Mouse (Mus musculus): ENCODE results near the gene Ltbp3. TPM values are rescaled to one million over a fixed set of nuclear protein-coding genes. Genes with fewer than 3 reads are reported as not detected.

Ltbp3 gene
- polyA plus RNA-seq, 1 experiment from 2014 or later: 8.2 TPM

GRCm38 (mm10) chr19:5725767-5726515 lies 14.8 kb upstream of the Ltbp3 start, which contains the start of gene Ehbp1l1:
Ehbp1l1 (minus strand) TSS chr19:5726317.
- H3K9ac ChIP-seq: peak within 1 kb of the TSS; percentile 13; the same call in 1 of the 2 replicates
- no peak within 1 kb of the TSS for H3K27ac ChIP-seq
- H3K27me3 ChIP-seq (replicated peaks): no peaks in the 10 kb centered on the region
- H3K4me1 ChIP-seq: peaks cover 54% of the 10 kb centered on the region
- H3K36me3 ChIP-seq (replicated peaks): peaks cover 10% of the 10 kb centered on the region
- no peaks in the 10 kb centered on the region for H3K9me3 ChIP-seq
- no peak for ATAC-seq (replicated peaks)
- peak within 1 kb of the TSS; percentile 97 for H3K4me2 ChIP-seq
- peak within 1 kb of the TSS; percentile 72 for H3K4me3 ChIP-seq
- 12% methylated on average over 49 of the region's 49 CpGs for WGBS

DNA sequence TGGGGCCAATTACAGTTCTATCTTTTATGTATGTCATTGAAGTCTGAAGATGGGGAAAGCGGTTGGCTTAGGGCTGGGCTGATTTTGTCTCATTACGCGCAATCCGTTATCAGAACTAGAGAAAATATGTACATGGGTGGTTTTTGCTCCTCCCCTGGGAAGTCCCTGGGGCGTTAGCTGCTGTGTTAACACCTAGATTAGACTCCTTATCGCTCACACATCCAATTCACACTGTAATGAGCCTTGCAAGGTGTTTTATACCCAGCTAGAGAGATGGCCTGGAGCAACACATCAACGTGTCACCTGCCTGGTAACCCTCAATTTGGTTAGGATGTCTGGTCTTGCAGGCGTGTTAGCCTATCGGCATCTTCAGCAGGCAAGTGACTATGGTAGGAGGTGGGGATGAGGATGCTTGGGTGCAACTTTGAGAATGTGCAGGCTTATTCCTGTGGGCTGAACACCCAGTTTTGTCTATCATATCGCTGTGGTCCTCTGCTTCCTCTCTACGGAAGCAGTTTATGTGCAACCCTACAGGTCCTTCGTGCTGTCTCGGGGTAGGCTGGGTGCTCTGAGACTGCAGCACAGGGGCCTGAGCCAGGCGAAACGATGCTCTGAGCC lies 13.6 kb upstream of the Ltbp3 start:
- Histone ChIP-seq H3K4me2 (peak overlapping the region; percentile 97), H3K4me1 (peaks cover 61% of the 10 kb centered on the region), H3K36me3 (replicated peaks) (0 out of 2 replicates have a peak, but pooled peaks cover 4% of the 10 kb centered on the region), H3K9ac (peak overlapping the region; percentile 93), H3K27me3 (replicated peaks) (no peaks in the 10 kb centered on the region), H3K27ac (peak overlapping the region; percentile 93; the same call in 1 of the 2 replicates), H3K9me3 (no peaks in the 10 kb centered on the region), H3K4me3 (peak overlapping the region; percentile 72)
- 79% methylated on average over 15 of the region's 15 CpGs for WGBS
- no peak for ATAC-seq (replicated peaks)

DNA sequence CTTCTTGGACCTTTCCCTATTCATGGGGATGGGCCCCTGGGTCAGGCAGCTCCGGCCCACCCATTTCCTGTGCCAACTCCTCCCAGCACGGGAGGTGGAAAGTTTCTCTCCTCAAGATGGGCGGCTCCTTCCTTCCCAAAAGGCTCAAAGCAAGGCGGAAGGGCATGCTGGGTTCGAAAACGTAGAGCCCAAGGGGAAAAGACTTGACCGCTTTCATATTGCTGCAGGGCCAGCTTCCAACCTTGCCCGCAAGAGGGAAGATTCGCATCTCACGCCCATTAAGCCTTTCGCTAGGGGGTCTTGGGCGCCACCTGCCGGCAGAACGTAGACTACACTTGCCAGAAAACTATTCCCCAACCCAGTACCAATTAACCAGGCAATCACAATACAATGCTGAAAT lies 13.0 kb upstream of the Ltbp3 start:
- peak overlapping the region; percentile 72 for H3K4me3 ChIP-seq
- ATAC-seq (replicated peaks): no peak
- H3K36me3 ChIP-seq (replicated peaks): no peaks in the 10 kb centered on the region
- peak overlapping the region; percentile 97 for H3K4me2 ChIP-seq
- H3K27ac ChIP-seq: peak overlapping the region; percentile 93; the same call in 1 of the 2 replicates
- WGBS: 4% methylated on average over 14 of the region's 14 CpGs
- peak overlapping the region; percentile 93 for H3K9ac ChIP-seq
- H3K4me1 ChIP-seq: peaks cover 62% of the 10 kb centered on the region
- no peaks in the 10 kb centered on the region for H3K9me3 ChIP-seq
- H3K27me3 ChIP-seq (replicated peaks): no peaks in the 10 kb centered on the region

DNA sequence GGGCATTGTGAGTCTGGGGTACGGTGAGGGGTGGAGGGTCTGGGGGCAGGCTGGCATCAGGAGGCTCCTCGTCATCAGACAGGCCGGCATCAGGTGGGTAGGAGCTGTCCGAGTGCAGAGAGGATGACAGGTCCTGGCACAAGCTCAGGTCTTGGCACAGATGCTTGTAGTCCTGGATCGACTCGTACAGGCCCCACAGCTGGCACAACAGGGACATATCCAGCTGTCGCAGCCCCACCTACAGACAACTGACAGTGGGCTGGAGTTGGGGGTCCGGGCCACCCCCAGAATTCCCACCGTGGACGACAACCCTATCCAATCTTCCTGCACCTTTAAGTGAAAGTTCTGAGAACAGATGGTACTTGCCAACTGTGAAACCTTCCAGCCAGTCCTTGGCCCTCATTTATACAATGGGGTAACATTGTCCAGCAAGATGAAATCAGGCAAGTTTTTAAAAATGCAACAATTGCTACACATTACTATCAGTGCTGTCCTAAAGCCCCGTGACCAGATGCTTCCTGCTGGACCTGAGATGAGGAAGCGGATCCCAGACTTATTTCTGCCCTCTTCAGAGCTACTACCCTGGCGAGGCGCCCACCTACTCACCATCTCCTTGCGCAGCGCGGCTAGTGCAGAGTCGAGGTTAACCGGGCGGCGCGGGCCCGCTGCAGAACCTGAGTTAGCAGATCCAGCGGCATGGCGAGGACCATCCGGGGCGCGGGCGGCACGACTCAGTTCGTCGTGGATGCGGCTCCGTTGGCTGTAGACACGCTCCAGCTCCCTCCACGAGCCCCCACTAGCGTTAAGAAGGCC lies 11.9 kb upstream of the Ltbp3 start:
- Histone ChIP-seq H3K27ac (peak overlapping the region; percentile 93), H3K36me3 (replicated peaks) (no peaks in the 10 kb centered on the region), H3K9ac (peak overlapping the region; percentile 93), H3K4me2 (peak overlapping the region; percentile 97), H3K9me3 (no peaks in the 10 kb centered on the region), H3K4me1 (peaks cover 62% of the 10 kb centered on the region), H3K4me3 (peak overlapping the region; percentile 72), H3K27me3 (replicated peaks) (no peaks in the 10 kb centered on the region)
- peak; percentile 53 for ATAC-seq (replicated peaks)
- WGBS: 7% methylated on average over 37 of the region's 37 CpGs

DNA sequence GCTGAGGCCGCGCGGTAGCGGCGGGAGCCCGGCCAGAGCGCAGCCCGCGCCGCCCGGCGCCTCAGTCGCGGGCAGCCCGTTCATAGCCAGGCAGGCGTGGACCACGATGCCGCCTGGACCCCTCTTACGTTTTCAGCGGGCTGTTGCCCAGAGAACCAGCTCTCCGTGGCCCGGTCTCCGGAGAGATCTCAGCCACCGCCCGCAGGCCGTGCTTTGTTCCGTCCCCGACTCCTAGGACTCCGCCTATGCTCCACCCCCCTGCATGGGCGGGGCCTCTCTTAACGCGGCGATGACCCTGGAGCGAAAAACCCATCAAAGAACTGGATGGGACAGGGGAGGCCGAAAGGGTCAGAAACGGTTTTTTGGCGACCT lies 11.3 kb upstream of the Ltbp3 start, which contains the start of gene Fam89b:
Fam89b (minus strand) TSS at position 210 of the 372 bp plus-strand sequence.
- no peaks in the 10 kb centered on the region for H3K36me3 ChIP-seq (replicated peaks)
- peak within 1 kb of the TSS; percentile 97 for H3K4me2 ChIP-seq
- no peaks in the 10 kb centered on the region for H3K9me3 ChIP-seq
- 0% methylated on average over 37 of the region's 37 CpGs for WGBS
- ATAC-seq (replicated peaks): peak; percentile 80
- H3K27ac ChIP-seq: peak within 1 kb of the TSS; percentile 93
- peaks cover 62% of the 10 kb centered on the region for H3K4me1 ChIP-seq
- H3K27me3 ChIP-seq (replicated peaks): no peaks in the 10 kb centered on the region
- H3K9ac ChIP-seq: peak within 1 kb of the TSS; percentile 93
- peak within 1 kb of the TSS; percentile 72 for H3K4me3 ChIP-seq

- ATAC-seq (replicated peaks): no peak
- H3K4me2 ChIP-seq: peak overlapping the region; percentile 97
- H3K9ac ChIP-seq: peak overlapping the region; percentile 70
- H3K27me3 ChIP-seq (replicated peaks): 0 out of 2 replicates have a peak, but pooled peaks cover under 1% of the 10 kb centered on the region
- peak overlapping the region; percentile 72 for H3K4me3 ChIP-seq
- no peaks in the 10 kb centered on the region for H3K9me3 ChIP-seq
- no peaks in the 10 kb centered on the region for H3K36me3 ChIP-seq (replicated peaks)
- peaks cover 53% of the 10 kb centered on the region for H3K4me1 ChIP-seq
- 76% methylated on average over 29 of the region's 29 CpGs for WGBS
- H3K27ac ChIP-seq: no peak overlapping the region
Measured at GRCm38 (mm10) chr19:5730314-5731186, 10.2 kb upstream of the Ltbp3 start.

DNA sequence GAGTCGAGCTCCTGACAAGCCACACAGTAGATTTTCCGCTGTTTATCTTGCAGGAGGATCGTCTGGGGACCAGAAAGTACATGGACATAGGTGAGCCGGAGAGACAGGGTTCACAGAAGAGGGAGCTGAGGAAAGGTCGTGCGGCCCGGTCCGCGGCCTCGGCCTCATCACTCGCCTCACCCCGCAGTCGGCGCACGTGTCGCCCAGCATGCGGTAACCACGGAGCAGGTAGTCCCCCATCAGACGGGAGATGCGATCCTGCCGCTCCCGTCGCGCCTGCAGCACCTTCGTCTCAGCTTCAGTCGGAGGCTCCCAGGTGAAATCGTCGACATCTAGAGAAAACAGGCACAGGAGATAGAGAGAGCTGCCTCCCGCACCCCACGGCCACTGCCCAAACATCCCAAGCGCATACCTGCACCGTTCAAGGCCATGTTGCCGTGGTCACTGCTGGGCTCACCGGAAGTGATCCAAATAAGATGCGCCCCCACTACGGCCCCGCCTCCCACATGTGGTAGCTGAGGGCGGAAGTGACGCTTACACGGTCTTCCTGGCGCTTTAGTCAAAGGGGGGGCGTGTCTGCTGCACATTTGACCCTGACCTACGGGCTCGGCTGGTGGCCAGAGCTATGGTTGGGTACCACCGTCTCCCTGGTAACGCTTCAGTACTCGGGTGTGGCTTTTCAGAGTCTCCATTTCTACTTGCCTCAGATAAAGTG lies 9.3 kb upstream of the Ltbp3 start:
- peaks cover 45% of the 10 kb centered on the region for H3K4me1 ChIP-seq
- peak overlapping the region; percentile 97 for H3K4me2 ChIP-seq
- H3K27ac ChIP-seq: peak overlapping the region; percentile 74
- peak overlapping the region; percentile 70 for H3K9ac ChIP-seq
- peak; percentile 87 for ATAC-seq (replicated peaks)
- peak overlapping the region; percentile 72 for H3K4me3 ChIP-seq
- WGBS: 2% methylated on average over 47 of the region's 47 CpGs
- no peaks in the 10 kb centered on the region for H3K9me3 ChIP-seq
- H3K27me3 ChIP-seq (replicated peaks): 0 out of 2 replicates have a peak, but pooled peaks cover 5% of the 10 kb centered on the region
- no peaks in the 10 kb centered on the region for H3K36me3 ChIP-seq (replicated peaks)

DNA sequence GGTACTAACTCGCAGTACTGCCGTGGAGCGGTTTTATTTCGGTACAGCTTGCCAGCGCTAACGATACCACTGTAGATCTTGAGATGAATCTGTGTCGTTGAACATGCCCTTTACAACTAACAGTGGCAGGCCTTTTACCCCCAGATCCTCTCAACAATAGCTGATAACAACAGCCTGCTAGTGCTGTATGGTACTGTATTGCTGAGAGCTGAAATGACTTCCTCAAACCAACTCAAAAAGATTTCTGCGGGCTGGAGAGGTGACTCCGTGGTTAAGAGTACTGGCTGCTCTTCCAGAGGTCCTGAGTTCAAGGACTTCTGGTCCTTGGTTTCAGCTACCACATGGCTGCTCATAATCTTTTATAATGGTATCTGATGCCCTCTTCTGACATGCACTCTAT lies 6.4 kb upstream of the Ltbp3 start:
- Histone ChIP-seq H3K4me1 (peaks cover 23% of the 10 kb centered on the region), H3K4me3 (no peak overlapping the region), H3K4me2 (no peak overlapping the region), H3K27me3 (replicated peaks) (peaks cover 11% of the 10 kb centered on the region; the same call in 1 of the 2 replicates), H3K9me3 (no peaks in the 10 kb centered on the region), H3K36me3 (replicated peaks) (no peaks in the 10 kb centered on the region), H3K9ac (no peak overlapping the region), H3K27ac (no peak overlapping the region)
- 87% methylated on average over 9 of the region's 9 CpGs for WGBS
- no peak for ATAC-seq (replicated peaks)

GRCm38 (mm10) chr19:5739446-5739845 lies 1.3 kb upstream of the Ltbp3 start:
- Histone ChIP-seq H3K9ac (no peak overlapping the region), H3K4me3 (no peak overlapping the region), H3K27me3 (replicated peaks) (peaks cover 20% of the 10 kb centered on the region; the same call in 1 of the 2 replicates), H3K4me2 (no peak overlapping the region), H3K27ac (no peak overlapping the region), H3K36me3 (replicated peaks) (no peaks in the 10 kb centered on the region), H3K4me1 (peaks cover 20% of the 10 kb centered on the region), H3K9me3 (no peaks in the 10 kb centered on the region)
- no peak for ATAC-seq (replicated peaks)
- WGBS: 58% methylated on average over 2 of the region's 2 CpGs

DNA sequence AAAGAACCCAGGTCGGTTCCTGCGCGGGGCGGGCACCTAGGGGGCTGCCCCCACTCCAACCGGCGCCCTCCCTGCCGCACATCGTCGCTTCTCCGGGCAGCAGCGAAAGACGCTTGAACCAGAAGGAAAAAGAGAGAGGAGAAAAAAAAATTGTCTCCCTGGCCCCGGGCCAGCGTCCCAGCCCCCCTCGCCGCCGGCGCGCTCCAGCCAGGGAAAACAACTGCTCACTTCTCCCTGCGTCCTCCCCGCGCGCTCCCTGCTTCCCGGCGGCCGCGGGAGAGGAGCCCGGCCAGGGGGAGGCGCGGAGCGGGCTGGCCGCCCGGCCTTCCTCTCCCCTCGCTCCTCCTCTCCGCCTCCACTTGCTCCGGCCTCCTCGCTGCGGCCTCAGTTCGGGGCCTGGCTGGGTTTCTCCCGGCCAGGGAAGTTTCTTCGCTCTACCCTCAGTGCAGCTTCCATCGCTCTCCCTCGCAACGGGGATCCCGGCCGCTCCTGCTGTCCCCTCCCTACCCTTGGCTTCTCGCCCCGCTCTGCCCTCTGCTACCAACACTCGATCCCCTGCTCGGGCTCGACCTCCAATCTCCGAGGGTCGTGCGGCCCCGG lies 1.0 kb downstream of the Ltbp3 start:
- H3K36me3 ChIP-seq (replicated peaks): no peaks in the 10 kb centered on the region
- peak; percentile 63 for ATAC-seq (replicated peaks)

More for the DNA sequence above, 1.0 kb downstream of the Ltbp3 start:
- H3K27ac ChIP-seq: peak overlapping the region; percentile 74
- H3K4me3 ChIP-seq: peak overlapping the region; percentile 44
- H3K9ac ChIP-seq: peak overlapping the region; percentile 53
- peaks cover 35% of the 10 kb centered on the region for H3K4me1 ChIP-seq
- WGBS: 1% methylated on average over 55 of the region's 55 CpGs
- no peaks in the 10 kb centered on the region for H3K9me3 ChIP-seq
- peaks cover 22% of the 10 kb centered on the region for H3K27me3 ChIP-seq (replicated peaks)
- peak overlapping the region; percentile 89 for H3K4me2 ChIP-seq
